In the genomic region with DNA sequence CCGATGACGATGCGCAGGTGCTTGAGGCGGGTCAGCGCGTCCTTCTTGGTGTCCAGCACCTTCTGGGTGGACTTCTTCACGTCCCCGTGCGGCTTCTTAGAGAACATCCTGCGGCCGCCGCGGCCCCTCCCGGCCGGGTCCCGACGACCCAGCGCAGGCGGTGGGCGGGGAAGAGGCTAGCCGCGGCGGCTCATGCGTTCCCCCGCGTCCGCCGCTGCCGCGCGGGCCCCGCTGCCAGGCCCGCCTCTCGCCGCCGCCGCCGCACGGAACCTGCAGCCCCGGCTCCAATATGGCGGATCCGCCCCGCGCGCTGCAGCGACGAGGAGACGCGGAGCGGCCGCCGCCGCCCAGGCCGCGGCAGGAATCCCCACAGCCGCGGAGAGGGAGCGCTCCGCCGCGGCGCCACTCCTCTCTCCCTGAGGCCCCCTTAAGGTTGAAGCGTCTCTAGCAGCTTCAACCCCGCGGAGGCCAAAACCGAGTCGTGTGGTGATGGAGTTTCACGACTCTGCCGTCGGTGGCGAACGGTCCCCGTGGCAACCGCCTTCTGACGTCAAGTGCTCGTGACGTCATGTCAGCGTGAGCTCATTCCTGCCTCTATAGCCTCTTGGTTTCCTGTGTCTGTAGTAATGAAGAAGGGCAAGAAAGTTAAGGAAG, we compare ENCODE assay signal across 8 mouse cellular contexts. TPM values are rescaled to one million over a fixed set of nuclear protein-coding genes. Genes with fewer than 3 reads are reported as not detected.
A peak's percentile ranks its signal among the peaks of the same experiment; 100 is the strongest.
DNase-seq lines count a peak whose midpoint lies in the region; ATAC-seq and TF ChIP-seq lines count a peak whose summit lies in the region.

TSS of gene Ralgapa1 (minus strand) at position 507 of the 654 bp plus-strand sequence.

- peaks cover 15% of the 10 kb centered on the region for H3K4me1 ChIP-seq in forebrain, embryonic 10.5 days
- H3K4me1 ChIP-seq in heart, embryonic 15.5 days (replicated peaks): peaks cover 17% of the 10 kb centered on the region
- peaks cover 2 to 4% of the 10 kb centered on the region in 2 experiments; a peak in 3 of 4 replicates for H3K4me1 ChIP-seq in liver, embryonic 14.5 days (replicated peaks; ENCODE audit: control insufficient read depth in 2 of 2, insufficient read depth in 2 of 2, low read length in 1 of 2)
- no peaks in the 10 kb centered on the region for H3K4me1 ChIP-seq in neural tube, embryonic 11.5 days (ENCODE audit: control insufficient read depth, insufficient read depth, low read length)
- H3K4me1 ChIP-seq in stomach, postnatal 0 days (replicated peaks; ENCODE audit: control insufficient read depth, insufficient read depth): no peaks in the 10 kb centered on the region

- TF ChIP-seq CTCF in liver, embryonic 14.5 days (IDR thresholded peaks at IDR 0.05; ENCODE audit: low read depth): peak; percentile 43
- TF ChIP-seq CTCF in stomach, postnatal 0 days (IDR thresholded peaks at IDR 0.05; ENCODE audit: low read depth): peak; percentile 62

- H3K36me3 ChIP-seq in forebrain, embryonic 10.5 days (replicated peaks): no peaks in the 10 kb centered on the region
- no peaks in the 10 kb centered on the region for H3K36me3 ChIP-seq in heart, embryonic 15.5 days
- H3K36me3 ChIP-seq in liver, embryonic 14.5 days (replicated peaks; ENCODE audit: control insufficient read depth, insufficient read depth, low read depth): no peaks in the 10 kb centered on the region
- no peaks in the 10 kb centered on the region for H3K36me3 ChIP-seq in neural tube, embryonic 11.5 days (ENCODE audit: control insufficient read depth, insufficient read depth, low read length)
- no peaks in the 10 kb centered on the region for H3K36me3 ChIP-seq in stomach, postnatal 0 days (ENCODE audit: control insufficient read depth, insufficient read depth, low read length)

- H3K9ac ChIP-seq in heart, embryonic 15.5 days: peak within 1 kb of the TSS; percentile 90
- H3K9ac ChIP-seq in liver, embryonic 14.5 days (replicated peaks): peak within 1 kb of the TSS; percentile 90
- peak within 1 kb of the TSS; percentile 91 for H3K9ac ChIP-seq in neural tube, embryonic 11.5 days (ENCODE audit: low read length)
- H3K9ac ChIP-seq in stomach, postnatal 0 days (ENCODE audit: low read length): peak within 1 kb of the TSS; percentile 92

- peak within 1 kb of the TSS; percentile 95 for H3K27ac ChIP-seq in forebrain, embryonic 10.5 days
- peak within 1 kb of the TSS; percentile 97 for H3K27ac ChIP-seq in heart, embryonic 15.5 days
- peak within 1 kb of the TSS; percentile 72 for H3K27ac ChIP-seq in liver, embryonic 14.5 days
- H3K27ac ChIP-seq in neural tube, embryonic 11.5 days (ENCODE audit: low read depth, low read length): peak within 1 kb of the TSS; percentile 90
- H3K27ac ChIP-seq in stomach, postnatal 0 days (replicated peaks): peak within 1 kb of the TSS; percentile 96

- peak; percentile 91 for ATAC-seq in CD4-positive, CD25-positive, alpha-beta regulatory T cell, adult 4 months
- peak; percentile 92 for ATAC-seq in heart, embryonic 15.5 days (replicated peaks; ENCODE audit: insufficient number of reproducible peaks, insufficient read depth, low FRiP score, low read depth)
- peak; percentile 87 for ATAC-seq in liver, embryonic 14.5 days (ENCODE audit: insufficient read depth)
- peak; percentile 93 for ATAC-seq in neural tube, embryonic 11.5 days (ENCODE audit: insufficient read depth, low FRiP score, low TSS enrichment)
- ATAC-seq in stomach, postnatal 0 days (ENCODE audit: low FRiP score, low TSS enrichment): peak; percentile 97

- no peaks in the 10 kb centered on the region for H3K27me3 ChIP-seq in forebrain, embryonic 10.5 days (ENCODE audit: poor library complexity, severe bottlenecking)
- H3K27me3 ChIP-seq in heart, embryonic 15.5 days: no peaks in the 10 kb centered on the region
- H3K27me3 ChIP-seq in liver, embryonic 14.5 days (ENCODE audit: control insufficient read depth, insufficient read depth, low read length): no peaks in the 10 kb centered on the region
- H3K27me3 ChIP-seq in neural tube, embryonic 11.5 days (ENCODE audit: control insufficient read depth, insufficient read depth, low read length): no peaks in the 10 kb centered on the region
- no peaks in the 10 kb centered on the region for H3K27me3 ChIP-seq in stomach, postnatal 0 days (ENCODE audit: control insufficient read depth, insufficient read depth, low read length)

- WGBS in forebrain, embryonic 10.5 days: under 1% methylated on average over 77 of the region's 78 CpGs
- WGBS in heart, embryonic 15.5 days: under 1% methylated on average over 72 of the region's 78 CpGs
- under 1% methylated on average over 73 of the region's 78 CpGs for WGBS in liver, embryonic 14.5 days (ENCODE audit: insufficient replicate concordance)
- WGBS in neural tube, embryonic 11.5 days: 0% methylated on average over 66 of the region's 78 CpGs
- under 1% methylated on average over 61 of the region's 78 CpGs for WGBS in stomach, postnatal 0 days

- peak within 1 kb of the TSS; percentile 73 for H3K4me3 ChIP-seq in forebrain, embryonic 10.5 days
- H3K4me3 ChIP-seq in heart, embryonic 15.5 days: peak within 1 kb of the TSS; percentile 93
- H3K4me3 ChIP-seq in liver, embryonic 14.5 days (ENCODE audit: insufficient read depth in 1 of 2, low read depth in 2 of 2, low read length in 2 of 2): peak within 1 kb of the TSS; percentile 71 to 98
- H3K4me3 ChIP-seq in neural tube, embryonic 11.5 days (ENCODE audit: low read depth, low read length): peak within 1 kb of the TSS; percentile 85
- peak within 1 kb of the TSS; percentile 94 for H3K4me3 ChIP-seq in stomach, postnatal 0 days (ENCODE audit: low read depth, low read length)

- H3K9me3 ChIP-seq in forebrain, embryonic 10.5 days: no peaks in the 10 kb centered on the region; the same call in 1 of the 2 replicates
- no peaks in the 10 kb centered on the region for H3K9me3 ChIP-seq in heart, embryonic 15.5 days (replicated peaks)
- no peaks in the 10 kb centered on the region for H3K9me3 ChIP-seq in liver, embryonic 14.5 days (ENCODE audit: control insufficient read depth, low read length)
- no peaks in the 10 kb centered on the region for H3K9me3 ChIP-seq in neural tube, embryonic 11.5 days (ENCODE audit: control insufficient read depth, low read length)
- no peaks in the 10 kb centered on the region for H3K9me3 ChIP-seq in stomach, postnatal 0 days (ENCODE audit: control insufficient read depth, low read length)

- peak; percentile 86 for DNase-seq in c-Kit-negative CD71-positive TER-119-positive erythroid progenitor cells, embryonic 14.5 days (ENCODE audit: low read depth, low spot score)
- peak; percentile 91 for DNase-seq in forebrain, embryonic 10.5 days (ENCODE audit: extremely low spot score, low spot score)
- DNase-seq in kidney, postnatal 25 days: peak; percentile 90 to 93
- DNase-seq in liver, embryonic 14.5 days (ENCODE audit: low read depth in 3 of 3, low spot score in 3 of 3): peak; percentile 79 to 84 (median 80)
- DNase-seq in neural tube, embryonic 11.5 days (ENCODE audit: low spot score): peak; percentile 91
- DNase-seq in stomach, postnatal 0 days (ENCODE audit: low spot score): peak; percentile 92

- no peak for TF ChIP-seq EP300 in liver, embryonic 14.5 days (IDR thresholded peaks at IDR 0.05; ENCODE audit: low read depth)
- TF ChIP-seq EP300 in stomach, postnatal 0 days (optimal IDR thresholded peaks at IDR 0.05): no peak

- H3K4me2 ChIP-seq in heart, embryonic 15.5 days: peak within 1 kb of the TSS; percentile 68
- H3K4me2 ChIP-seq in liver, embryonic 14.5 days (ENCODE audit: low read depth): peak within 1 kb of the TSS; percentile 95
- H3K4me2 ChIP-seq in neural tube, embryonic 11.5 days (ENCODE audit: low read depth): peak within 1 kb of the TSS; percentile 66
- peak within 1 kb of the TSS; percentile 70 for H3K4me2 ChIP-seq in stomach, postnatal 0 days (replicated peaks; ENCODE audit: low read depth)

RNA-seq across cellular contexts. Expression of gene Ralgapa1, which starts in this region (rescaled TPM):
- polyA plus RNA-seq in CD4-positive, CD25-positive, alpha-beta regulatory T cell, adult 4 months (2017; shearing (Covaris generic)): 10 to 100 TPM; 14.0 to 17.4 TPM
- polyA plus RNA-seq in forebrain, embryonic 10.5 days (2016; fragmentation: Nextera tagmentation; extraction: Ambion mirVana): 10.9 and 11.4 TPM in 2 replicates
- polyA plus RNA-seq in heart, embryonic 15.5 days (2015; fragmentation: Nextera tagmentation; extraction: Ambion mirVana): 16.7 and 17.6 TPM in 2 replicates
- polyA plus RNA-seq in liver, embryonic 14.5 days (2012; rRNA removed): 7.1 and 8.8 TPM in 2 replicates
- 4.3 and 4.4 TPM in 2 replicates for polyA plus RNA-seq in liver, embryonic 14.5 days (2014; fragmentation: Nextera tagmentation; extraction: Ambion mirVana)
- polyA plus RNA-seq in neural tube, embryonic 11.5 days (2014; fragmentation: Nextera tagmentation; extraction: Ambion mirVana): 19.2 and 22.1 TPM in 2 replicates
- 7.9 and 8.8 TPM in 2 replicates for polyA plus RNA-seq in stomach, postnatal 0 days (2015; fragmentation: Nextera tagmentation; extraction: Ambion mirVana)

Comparison
In these comparisons a context has a peak if more than half of its experiments do, and no peak if none do; other contexts are left out.
1. Peak in every context shown above with its lines: DNase-seq, ATAC-seq, H3K4me3 ChIP-seq and H3K27ac ChIP-seq.